Mouse (Mus musculus) liver, embryonic 14.5 days (tissue): Measurements from ENCODE around the gene Gm19668.

Source experiments
- CTCF ChIP-seq: IDR thresholded peaks from 2 replicates; pipeline ENCODE4 v1.5.1; 2016; ENCODE audit warnings: antibody characterized with exemption, low read depth, control low read depth
- EP300 ChIP-seq: IDR thresholded peaks from 2 replicates; pipeline ENCODE4 v1.6.1; 2016; ENCODE audit warnings: antibody characterized with exemption, low read depth

DNA sequence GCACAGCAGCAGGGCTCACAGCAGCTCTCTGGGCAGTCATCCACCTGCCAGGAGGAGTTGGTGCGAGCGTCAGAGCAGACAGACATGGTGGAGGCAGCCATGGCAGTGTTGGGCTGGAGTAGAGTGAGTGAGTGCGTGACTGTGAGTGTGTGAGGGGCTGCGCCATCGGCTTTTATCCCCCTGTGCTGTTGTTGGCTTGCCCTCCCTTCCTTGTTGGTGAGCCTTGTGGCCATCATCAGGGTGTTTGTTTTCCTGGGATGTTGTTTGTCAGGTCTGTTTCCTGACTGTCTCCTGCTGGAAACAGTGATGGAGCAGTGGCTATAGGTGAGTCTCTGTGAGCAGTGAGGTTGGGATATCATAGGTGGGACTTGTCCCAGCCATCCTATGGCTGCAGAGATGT lies 12.8 kb upstream of the Gm19668 start, which contains the start of gene Gm9507:
- no peak for TF ChIP-seq CTCF
- no peak for TF ChIP-seq EP300
